Mouse (Mus musculus) hindbrain, embryonic 16.5 days (tissue): Measurements from ENCODE around the gene Tut7. TPM values are rescaled to one million over a fixed set of nuclear protein-coding genes. Genes with fewer than 3 reads are reported as not detected.
"Not testable (repeated sequence)": the region's sequence is repeated elsewhere in the genome, so short reads cannot be mapped to it uniquely, and the experiment has no call there.

Source experiments
- ATAC-seq: fragments of 200-750 bp; cut with Nextera tagmentation; 2 replicates; pipeline ENCODE4 v1.8.0; 2017; ENCODE audit warnings: moderate TSS enrichment, moderate library complexity
- H3K27ac ChIP-seq: fragments of 300-500 bp; sonication (generic); 2 replicates; pipeline ENCODE4 v1.5.1; 2014; ENCODE audit warnings: low read depth, mild to moderate bottlenecking, control low read depth, low read length, moderate library complexity
- H3K27me3 ChIP-seq: fragments of 300-500 bp; sonication (generic); replicated peaks from 2 replicates; pipeline ENCODE4 v1.6.1; 2014; ENCODE audit warnings: low read length; ENCODE audit not compliant: control insufficient read depth, insufficient read depth
- H3K36me3 ChIP-seq: fragments of 300-500 bp; sonication (generic); 2 replicates; pipeline ENCODE4 v1.6.1; 2014; ENCODE audit warnings: mild to moderate bottlenecking, low read length, moderate library complexity, mixed read lengths; ENCODE audit not compliant: control insufficient read depth, insufficient read depth
- H3K4me1 ChIP-seq: fragments of 300-500 bp; sonication (generic); 2 replicates; pipeline ENCODE4 v1.6.1; 2014; ENCODE audit warnings: low read depth, low read length; ENCODE audit not compliant: control insufficient read depth, insufficient read depth
- H3K4me2 ChIP-seq: fragments of 300-500 bp; sonication (generic); 2 replicates; pipeline ENCODE4 v1.6.1; 2014; ENCODE audit warnings: mild to moderate bottlenecking, low read length, control low read depth, moderate library complexity
- H3K4me3 ChIP-seq: fragments of 300-500 bp; sonication (generic); 2 replicates; pipeline ENCODE4 v1.5.1; 2014; ENCODE audit warnings: mild to moderate bottlenecking, low read length, control low read depth, moderate library complexity
- H3K9ac ChIP-seq: fragments of 300-500 bp; sonication (generic); 2 replicates; pipeline ENCODE4 v1.6.1; 2014; ENCODE audit warnings: low read depth, mild to moderate bottlenecking, control low read depth, low read length, moderate library complexity
- H3K9me3 ChIP-seq: fragments of 300-500 bp; sonication (generic); 2 replicates; pipeline ENCODE4 v1.6.1; 2014; ENCODE audit warnings: mild to moderate bottlenecking, low read length, moderate library complexity; ENCODE audit not compliant: control insufficient read depth
- WGBS: fragments of 180-500 bp; shearing (Covaris S2); extraction: QIAGEN DNeasy Blood & Tissue Kit; methylation state at CpG from one replicate; pipeline ENCODE4 v1.1.7; 2014; 5-methylcytosine and 5-hydroxymethylcytosine counted together
- polyA plus RNA-seq: library from polyadenylated mRNA; unstranded; fragments of >200 nt; fragmentation: Nextera tagmentation; extraction: Ambion mirVana; gene quantifications from 2 replicates; pipeline ENCODE4 v1.2.1, GENCODE M21; 2015

Tut7 gene
- polyA plus RNA-seq, 1 experiment from 2014 or later = 35.9 TPM

DNA sequence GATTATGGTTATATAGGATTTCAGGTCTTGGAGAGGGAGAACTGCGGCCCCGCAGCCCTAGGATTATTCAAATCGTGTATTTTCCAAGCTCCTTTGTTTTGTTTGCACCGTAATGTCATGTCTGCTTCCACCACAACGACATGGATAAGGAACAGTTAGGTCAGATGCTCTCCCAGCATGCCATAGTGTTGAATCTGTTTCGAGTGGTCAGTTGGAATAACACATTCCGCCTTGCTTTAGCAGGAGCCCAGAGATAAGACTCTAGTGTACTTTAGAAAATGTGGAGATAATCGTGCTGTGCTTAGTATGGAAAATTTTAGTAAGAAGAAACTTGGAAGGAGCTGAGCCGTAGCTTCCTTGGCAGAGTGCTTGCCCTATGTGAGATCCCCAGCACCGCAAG, 27.4 kb upstream of the Tut7 start:
- no peak overlapping the region for H3K9ac ChIP-seq
- H3K4me3 ChIP-seq = no peak overlapping the region
- WGBS = 83% methylated on average over 10 of the region's 10 CpGs
- no peaks in the 10 kb centered on the region for H3K27me3 ChIP-seq
- no peak overlapping the region for H3K4me2 ChIP-seq
- no peak for ATAC-seq
- H3K4me1 ChIP-seq = no peaks in the 10 kb centered on the region
- H3K9me3 ChIP-seq = no peaks in the 10 kb centered on the region
- H3K27ac ChIP-seq = no peak overlapping the region
- H3K36me3 ChIP-seq = no peaks in the 10 kb centered on the region

DNA sequence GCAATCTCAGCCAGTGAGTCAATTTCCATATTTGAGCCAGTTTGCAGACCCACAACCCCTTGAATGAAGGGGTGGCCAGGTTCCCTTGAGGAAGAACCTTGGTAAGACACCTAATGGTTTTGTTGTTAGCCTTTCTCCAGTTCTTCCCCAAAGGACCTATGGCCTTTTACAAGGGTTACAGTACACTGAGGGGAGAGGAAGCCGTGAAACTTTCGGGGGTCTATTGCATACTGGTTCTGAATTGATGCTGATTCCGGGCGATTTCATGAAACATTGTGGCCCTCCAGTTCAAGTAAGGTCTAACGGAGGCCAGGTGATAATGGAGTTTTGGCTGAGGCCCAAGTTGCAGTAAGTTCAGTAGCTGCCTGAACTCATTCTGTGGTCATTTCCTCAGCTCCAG, 21.7 kb upstream of the Tut7 start:
- H3K27ac ChIP-seq = no peak overlapping the region
- H3K27me3 ChIP-seq = no peaks in the 10 kb centered on the region
- no peak overlapping the region for H3K4me3 ChIP-seq
- no peak overlapping the region for H3K9ac ChIP-seq
- H3K36me3 ChIP-seq = no peaks in the 10 kb centered on the region
- ATAC-seq = no peak
- H3K4me1 ChIP-seq = no peaks in the 10 kb centered on the region
- H3K9me3 ChIP-seq = no peaks in the 10 kb centered on the region
- H3K4me2 ChIP-seq = no peak overlapping the region
- WGBS = 92% methylated on average over 5 of the region's 5 CpGs

DNA sequence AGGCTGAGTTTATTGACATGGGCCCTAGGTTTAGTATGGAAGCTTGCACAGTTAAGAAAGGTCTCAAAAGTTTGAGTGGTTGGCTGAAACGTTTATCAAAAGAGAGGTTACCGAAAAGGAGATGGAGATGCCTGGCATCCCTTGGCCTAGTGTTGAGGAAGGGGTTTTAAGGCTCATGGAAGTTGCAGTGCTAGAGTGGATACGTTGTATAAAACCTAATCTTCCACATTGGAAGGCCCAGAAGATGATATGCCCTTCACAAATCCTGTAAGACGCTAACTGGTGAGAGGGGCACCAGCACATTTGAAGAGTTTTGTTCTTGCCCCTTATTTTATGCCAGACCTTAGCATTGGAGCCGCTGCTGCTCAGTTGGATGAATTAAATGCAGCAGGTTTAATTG, 21.0 kb upstream of the Tut7 start:
- H3K27me3 ChIP-seq = no peaks in the 10 kb centered on the region
- ATAC-seq = no peak
- no peaks in the 10 kb centered on the region for H3K9me3 ChIP-seq
- H3K4me1 ChIP-seq = no peaks in the 10 kb centered on the region
- H3K4me2 ChIP-seq = no peak overlapping the region
- 81% methylated on average over 5 of the region's 5 CpGs for WGBS
- no peak overlapping the region for H3K27ac ChIP-seq
- H3K4me3 ChIP-seq = no peak overlapping the region
- no peak overlapping the region for H3K9ac ChIP-seq
- no peaks in the 10 kb centered on the region for H3K36me3 ChIP-seq

DNA sequence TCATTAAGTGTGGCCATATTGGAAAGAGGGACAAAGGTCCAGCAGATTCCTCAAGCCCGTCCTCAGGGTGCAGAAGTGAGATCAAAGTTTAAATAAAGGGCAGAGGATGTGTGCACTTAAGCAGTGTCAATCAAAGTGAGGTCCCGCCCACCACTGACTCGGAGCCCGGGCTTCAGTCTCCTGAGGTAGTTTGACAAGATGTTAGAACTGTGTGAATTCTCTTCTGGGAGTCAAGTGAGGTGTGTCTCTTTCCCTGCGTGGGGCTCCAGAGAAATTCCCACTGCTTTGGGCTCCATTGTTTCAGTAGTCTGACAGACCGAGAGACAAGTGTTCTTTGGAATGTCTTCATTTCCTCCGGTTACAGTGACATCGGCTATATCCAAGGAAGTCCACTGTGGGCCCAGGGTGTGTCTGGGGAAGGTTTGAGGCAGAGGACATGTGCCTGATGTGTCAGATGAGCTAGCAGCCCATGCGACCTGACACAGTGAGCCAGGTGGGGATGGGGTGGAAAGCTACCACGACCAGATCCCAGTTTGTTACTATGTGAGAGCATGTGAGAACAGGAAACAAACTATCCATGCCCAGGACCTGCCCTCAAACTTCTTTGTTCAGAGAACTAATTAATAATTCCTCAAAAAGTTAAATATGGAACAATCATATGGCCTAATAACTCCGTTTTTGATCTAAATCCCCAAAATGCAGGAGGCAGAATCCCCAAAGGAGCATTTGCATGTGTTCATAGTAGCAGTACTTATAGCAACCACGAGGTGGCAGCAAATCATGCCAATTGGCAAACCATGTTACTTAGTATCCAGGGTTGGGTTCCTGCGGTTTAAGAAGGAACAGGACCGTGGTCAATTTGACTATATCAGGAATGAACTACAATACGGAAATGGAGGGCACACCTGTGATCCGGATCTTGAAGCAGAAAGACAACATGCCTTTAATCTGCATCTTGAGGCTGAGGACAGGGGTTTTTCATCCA, 19.6 kb upstream of the Tut7 start:
- Histone ChIP-seq H3K9me3 (no peaks in the 10 kb centered on the region), H3K36me3 (no peaks in the 10 kb centered on the region), H3K4me1 (no peaks in the 10 kb centered on the region), H3K9ac (no peak overlapping the region), H3K4me3 (no peak overlapping the region), H3K27me3 (no peaks in the 10 kb centered on the region), H3K27ac (no peak overlapping the region), H3K4me2 (no peak overlapping the region)
- 48% methylated on average over 16 of the region's 16 CpGs for WGBS
- no peak for ATAC-seq

DNA sequence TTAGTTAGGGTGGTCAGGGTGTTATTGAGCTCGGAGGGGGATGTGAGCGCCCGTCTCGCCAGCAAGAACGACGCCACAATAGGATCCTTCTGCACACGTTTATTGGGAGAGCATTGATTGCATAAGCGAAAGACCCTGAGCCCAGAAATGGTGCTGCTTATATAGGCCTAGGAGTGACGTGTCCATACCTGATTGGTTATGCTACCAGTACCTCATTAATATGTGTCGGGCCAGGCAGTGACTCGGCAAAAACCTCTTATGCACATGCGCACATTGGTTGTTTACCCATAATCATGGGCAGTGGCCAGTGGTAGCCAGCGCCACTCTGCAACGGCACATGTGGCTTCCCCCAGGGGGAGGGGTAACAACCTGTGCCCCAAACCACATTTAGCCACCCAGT, 18.8 kb upstream of the Tut7 start:
- H3K9ac ChIP-seq, H3K9me3 ChIP-seq, H3K4me1 ChIP-seq, H3K36me3 ChIP-seq, H3K27ac ChIP-seq, H3K4me2 ChIP-seq, H3K27me3 ChIP-seq, H3K4me3 ChIP-seq, ATAC-seq: not testable (repeated sequence)
- 91% methylated on average over 10 of the region's 14 CpGs for WGBS

DNA sequence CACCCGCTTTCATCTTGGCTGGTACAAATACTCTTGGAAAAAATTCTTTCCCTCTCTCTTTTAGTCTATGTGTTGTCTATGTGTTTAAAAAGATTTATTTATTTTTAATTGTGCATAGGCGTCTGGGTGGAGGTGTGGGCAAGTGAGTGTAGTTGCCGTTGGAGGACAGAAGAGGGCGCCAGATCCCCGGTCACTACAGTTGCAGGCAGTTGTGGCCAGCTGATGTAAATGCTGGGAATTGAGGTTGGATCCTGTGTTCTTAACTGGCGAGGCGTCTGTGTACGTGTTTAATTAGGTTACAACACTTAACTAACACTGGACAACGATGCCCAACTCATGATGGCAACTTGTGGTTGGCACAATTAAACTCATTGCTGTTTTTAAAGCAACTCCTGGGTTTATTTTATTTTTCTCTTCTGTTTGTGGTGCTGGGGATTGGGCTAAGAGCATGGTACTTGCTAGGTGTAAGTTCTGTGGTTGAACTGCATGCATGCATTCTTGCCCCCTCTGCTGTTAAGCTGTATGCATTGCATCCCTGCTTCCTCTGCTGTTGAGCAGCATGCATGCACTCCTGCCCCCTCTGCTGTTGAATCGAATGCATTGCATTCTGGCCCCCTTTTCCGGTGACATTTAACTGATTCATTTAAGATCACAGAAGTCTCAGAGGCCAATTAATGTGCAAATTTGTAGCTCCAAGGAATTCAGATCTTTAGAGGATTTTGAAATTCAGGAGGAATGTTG, 17.7 kb upstream of the Tut7 start:
- Histone ChIP-seq H3K4me3 (no peak overlapping the region), H3K9ac (no peak overlapping the region), H3K9me3 (no peaks in the 10 kb centered on the region), H3K27ac (no peak overlapping the region), H3K36me3 (no peaks in the 10 kb centered on the region), H3K4me2 (no peak overlapping the region), H3K27me3 (no peaks in the 10 kb centered on the region), H3K4me1 (no peaks in the 10 kb centered on the region)
- ATAC-seq = peak; percentile 64; the same call in 1 of the 2 replicates
- 76% methylated on average over 11 of the region's 11 CpGs for WGBS

DNA sequence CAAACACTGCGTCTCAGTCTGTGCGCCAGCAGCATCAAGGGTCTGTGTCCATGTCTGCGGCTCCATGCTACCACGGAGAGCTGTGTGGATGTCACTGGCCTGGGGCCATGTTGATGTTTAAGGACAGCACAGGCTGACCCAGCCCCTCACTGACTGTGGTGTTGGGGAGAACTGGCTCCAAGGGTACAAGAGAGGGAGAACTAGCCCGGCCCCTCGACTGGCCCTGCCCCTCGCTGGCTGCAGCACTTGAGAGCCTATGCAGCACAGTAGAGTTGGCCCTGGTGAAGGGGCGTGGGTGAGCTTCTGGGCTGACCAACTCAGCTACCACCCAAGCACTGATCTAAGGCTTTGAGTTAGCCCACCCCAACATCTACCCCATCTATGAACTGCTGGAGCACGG, 16.4 kb upstream of the Tut7 start:
- Histone ChIP-seq H3K27me3 (no peaks in the 10 kb centered on the region), H3K9ac (no peak overlapping the region), H3K4me3 (no peak overlapping the region), H3K27ac (no peak overlapping the region), H3K9me3 (no peaks in the 10 kb centered on the region), H3K4me1 (no peaks in the 10 kb centered on the region), H3K36me3 (no peaks in the 10 kb centered on the region), H3K4me2 (no peak overlapping the region)
- WGBS = 82% methylated on average over 9 of the region's 9 CpGs
- ATAC-seq = 0 out of 2 replicates have a peak, but pooled peaks have one; percentile 14

DNA sequence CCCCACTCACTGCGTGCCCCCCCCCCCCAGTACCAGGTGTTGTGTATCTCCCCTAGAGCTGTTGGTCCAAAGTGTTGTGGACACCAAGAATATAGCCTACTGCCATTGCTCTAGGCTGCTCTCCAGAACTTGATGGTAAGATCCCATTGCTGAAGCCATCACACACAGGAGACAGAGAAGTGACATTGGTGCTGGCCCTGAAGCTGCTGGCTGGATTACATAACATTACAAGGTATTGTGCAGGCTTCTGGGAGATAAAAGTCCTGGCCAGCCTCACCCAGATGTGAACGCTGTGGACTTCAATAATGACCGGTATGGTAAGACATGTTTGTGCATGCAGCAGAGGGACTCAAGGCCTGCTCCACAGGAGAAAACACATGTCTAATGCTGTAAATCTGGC, 15.5 kb upstream of the Tut7 start:
- Histone ChIP-seq H3K9me3 (no peaks in the 10 kb centered on the region), H3K27ac (no peak overlapping the region), H3K4me2 (no peak overlapping the region), H3K4me1 (no peaks in the 10 kb centered on the region), H3K27me3 (no peaks in the 10 kb centered on the region), H3K36me3 (no peaks in the 10 kb centered on the region), H3K4me3 (no peak overlapping the region), H3K9ac (no peak overlapping the region)
- ATAC-seq = no peak
- WGBS = 98% methylated on average over 3 of the region's 3 CpGs

DNA sequence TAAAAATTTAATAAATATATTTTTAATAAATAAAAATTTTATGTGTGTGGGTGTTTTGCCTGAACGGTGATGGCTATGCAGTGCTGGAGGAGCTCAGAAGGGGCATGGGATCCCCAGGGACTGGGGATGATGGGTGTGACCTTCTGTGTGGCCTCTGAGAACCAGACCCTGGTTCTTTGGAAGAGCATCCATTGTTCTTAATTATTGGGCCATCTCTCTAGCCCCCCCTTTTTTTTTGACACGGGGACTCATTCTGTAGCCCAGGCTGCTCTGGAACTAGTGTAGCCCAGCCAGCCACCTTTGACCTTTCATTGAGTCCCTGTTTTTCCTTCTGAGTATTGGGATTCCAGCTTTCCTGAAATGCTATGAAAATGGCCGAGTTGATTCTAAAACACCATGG, 13.9 kb upstream of the Tut7 start:
- no peak overlapping the region for H3K4me2 ChIP-seq
- H3K27me3 ChIP-seq = no peaks in the 10 kb centered on the region
- whole genome bisulfite sequencing = 46% methylated on average over 3 of the region's 3 CpGs
- no peak overlapping the region for H3K4me3 ChIP-seq
- ATAC-seq = no peak
- H3K4me1 ChIP-seq = no peaks in the 10 kb centered on the region
- H3K36me3 ChIP-seq = no peaks in the 10 kb centered on the region
- H3K9ac ChIP-seq = no peak overlapping the region
- H3K27ac ChIP-seq = no peak overlapping the region
- no peaks in the 10 kb centered on the region for H3K9me3 ChIP-seq
